Mouse (Mus musculus): ENCODE measurements around the gene Gja4.

GRCm38 (mm10) chr4:127306915-127307314, 6.9 kb downstream of the Gja4 start:
- TF ChIP-seq MYC (IDR thresholded peaks at IDR 0.05; ENCODE audit: low read depth, low read length) (no peak), ZMIZ1 (IDR thresholded peaks at IDR 0.05; ENCODE audit: low read depth, low read length) (no peak), NELFE (IDR thresholded peaks at IDR 0.05; ENCODE audit: low read depth, low read length) (no peak)

Data from MEL (cell line).